Mouse (Mus musculus) layer of hippocampus, adult 9-11 months (tissue): Measurements from ENCODE around the gene Olfr1031.
"Not testable (repeated sequence)": the region's sequence is repeated elsewhere in the genome, so short reads cannot be mapped to it uniquely, and the experiment has no call there.

Experiments used
- DNase-seq: peaks from one replicate; pipeline ENCODE4 v3.0.0; 2022

Olfr1031 gene

DNA sequence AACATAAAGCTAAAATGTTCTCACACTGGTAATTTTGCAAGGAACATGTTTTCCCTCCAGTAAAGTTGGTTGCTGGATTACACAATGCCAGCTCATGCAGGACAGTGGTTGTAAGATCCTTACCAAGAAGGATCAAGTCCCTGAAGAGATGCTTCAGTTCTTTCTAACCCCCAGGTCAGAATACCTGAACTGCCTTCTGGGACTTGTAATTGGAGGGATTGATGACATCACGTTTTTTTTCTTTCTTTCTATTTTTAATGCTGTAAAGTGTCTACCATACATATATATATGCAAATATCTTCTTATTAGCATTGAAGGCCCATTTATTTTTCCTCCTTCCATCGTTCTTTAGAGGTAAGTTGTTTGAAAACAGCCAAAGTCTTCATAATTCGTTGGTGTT lies at the start of gene Olfr1031:
Gene Olfr1031 (plus strand): TSS at position 301 of the 400 bp plus-strand sequence.
- no peak for DNase-seq

DNA sequence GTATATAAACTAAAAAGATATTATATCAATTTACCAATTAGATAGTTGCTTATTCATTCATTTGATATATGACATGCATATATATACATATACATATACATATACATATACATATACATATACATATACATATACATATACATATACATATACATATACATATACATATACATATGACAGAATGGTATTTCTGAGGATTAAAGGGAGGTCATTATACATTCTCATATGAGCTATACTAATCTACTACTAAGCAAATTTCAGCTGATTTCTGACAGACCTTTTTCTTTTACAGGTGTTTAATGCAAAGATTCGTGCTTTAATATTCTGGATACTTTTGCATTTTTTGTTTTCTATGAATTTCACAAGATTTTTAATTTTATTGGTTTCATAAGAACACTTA lies 40.0 kb upstream of the Olfr1031 start, which contains the start of gene Olfr1028:
Gene Olfr1028 (plus strand): TSS at position 301 of the 400 bp plus-strand sequence.
- no peak for DNase-seq

DNA sequence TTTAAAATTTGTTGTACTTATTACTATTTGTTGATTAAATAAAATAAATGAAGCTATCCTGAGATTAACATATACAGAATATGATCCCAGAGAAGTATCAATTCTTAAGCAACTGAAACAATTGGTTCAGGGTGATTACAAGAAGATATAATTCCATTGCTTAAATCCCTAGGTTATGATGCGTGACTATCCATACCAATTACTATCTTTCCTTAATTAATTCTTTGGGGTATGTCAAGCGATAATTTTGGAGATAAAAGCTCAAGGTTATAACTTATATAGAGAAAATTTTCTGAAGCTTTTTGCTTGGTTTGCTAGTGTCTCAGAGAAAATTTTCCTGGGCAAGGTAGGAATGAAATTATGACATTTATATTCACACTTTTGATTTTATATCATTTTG lies 16.5 kb upstream of the Olfr1031 start, which contains the start of gene Olfr1029:
Gene Olfr1029 (plus strand): TSS at position 301 of the 400 bp plus-strand sequence.
- DNase-seq, result no peak

DNA sequence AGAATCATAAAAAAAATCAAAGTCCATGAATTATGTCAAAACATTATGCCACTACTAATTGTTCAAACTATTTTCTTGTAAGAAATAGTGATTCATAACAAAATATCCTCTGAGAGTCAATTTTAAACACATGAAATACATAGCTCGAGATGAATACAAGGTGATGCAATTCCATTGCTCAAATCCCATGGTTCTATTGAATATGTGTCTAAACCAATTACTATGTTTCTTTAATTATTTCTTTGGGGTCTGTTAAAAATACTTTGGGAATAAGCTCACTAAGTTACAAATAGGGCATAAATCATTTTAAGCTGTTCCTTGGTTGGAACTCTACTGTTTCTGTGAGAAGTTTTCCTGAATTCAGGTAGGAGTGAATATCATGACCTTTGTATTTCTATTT lies 11.1 kb upstream of the Olfr1031 start, which contains the start of gene Olfr1030:
Gene Olfr1030 (plus strand): TSS at position 301 of the 400 bp plus-strand sequence.
- DNase-seq, result no peak

DNA sequence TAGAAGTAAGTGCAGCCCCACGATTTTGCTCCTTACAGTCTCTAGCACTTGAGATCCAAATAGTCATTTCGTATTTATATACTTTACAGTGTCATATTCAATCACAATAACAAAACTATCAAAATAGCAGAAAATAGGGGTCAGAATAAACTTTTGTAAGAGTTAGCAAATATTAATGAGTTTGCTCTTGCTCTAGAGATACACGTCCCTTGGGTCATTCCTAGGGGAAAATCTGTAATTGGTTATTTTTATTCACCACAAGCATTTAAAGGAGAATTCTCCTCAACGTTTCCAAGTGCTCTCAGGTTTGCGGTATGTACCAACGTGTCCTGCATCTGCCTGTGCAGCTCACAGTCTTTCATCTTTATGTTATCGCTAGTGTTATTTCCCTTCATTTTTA lies 15.1 kb downstream of the Olfr1031 start, which contains the start of gene Olfr1032:
Gene Olfr1032 (plus strand): TSS at position 301 of the 400 bp plus-strand sequence.
- DNase-seq, result no peak

DNA sequence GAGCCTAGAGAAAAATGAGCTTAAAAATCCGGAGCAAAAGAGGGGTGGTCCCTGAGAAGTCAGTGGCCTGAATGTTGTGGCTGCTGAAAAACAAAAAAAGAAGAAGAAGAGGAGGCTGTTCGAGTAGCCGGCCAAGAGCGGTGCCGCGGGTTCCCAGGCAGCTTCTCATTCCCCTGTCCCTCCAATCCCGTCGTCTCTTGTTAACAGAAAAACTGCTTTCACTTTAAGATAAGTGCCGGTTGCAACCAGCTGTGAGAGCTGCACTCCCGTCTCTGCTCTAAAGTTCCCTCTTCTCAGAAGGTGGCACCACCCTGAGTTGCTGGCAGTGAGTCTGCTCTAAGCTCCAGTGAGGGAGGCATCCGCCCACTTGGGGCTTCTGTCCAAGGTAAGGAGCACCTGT lies 30.3 kb downstream of the Olfr1031 start, which contains the start of gene Olfr1033:
Gene Olfr1033 (plus strand): TSS at position 228 of the 400 bp plus-strand sequence.
- not testable (repeated sequence) for DNase-seq

DNA sequence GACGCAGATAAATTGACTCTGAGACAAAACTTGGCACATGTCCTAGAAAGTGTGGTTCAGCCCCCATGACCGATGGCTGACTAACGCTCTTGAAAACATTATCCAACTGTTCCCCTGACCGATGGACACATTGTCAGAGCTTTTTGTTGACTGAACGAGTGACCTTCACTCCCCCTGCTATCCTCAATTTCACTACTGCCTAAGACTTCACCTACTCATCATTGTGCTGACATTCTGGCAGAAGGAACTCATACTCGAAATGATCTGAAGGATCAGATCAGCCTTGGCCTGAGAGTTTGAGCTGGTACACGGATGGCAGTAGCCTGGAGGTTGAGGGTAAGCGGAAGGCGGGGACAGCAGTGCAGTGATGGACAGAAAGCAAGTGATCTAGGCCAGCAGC lies 31.4 kb downstream of the Olfr1031 start:
- DNase-seq, result not testable (repeated sequence)
